ENCODE assay signal across 8 mouse cellular contexts in the genomic region with DNA sequence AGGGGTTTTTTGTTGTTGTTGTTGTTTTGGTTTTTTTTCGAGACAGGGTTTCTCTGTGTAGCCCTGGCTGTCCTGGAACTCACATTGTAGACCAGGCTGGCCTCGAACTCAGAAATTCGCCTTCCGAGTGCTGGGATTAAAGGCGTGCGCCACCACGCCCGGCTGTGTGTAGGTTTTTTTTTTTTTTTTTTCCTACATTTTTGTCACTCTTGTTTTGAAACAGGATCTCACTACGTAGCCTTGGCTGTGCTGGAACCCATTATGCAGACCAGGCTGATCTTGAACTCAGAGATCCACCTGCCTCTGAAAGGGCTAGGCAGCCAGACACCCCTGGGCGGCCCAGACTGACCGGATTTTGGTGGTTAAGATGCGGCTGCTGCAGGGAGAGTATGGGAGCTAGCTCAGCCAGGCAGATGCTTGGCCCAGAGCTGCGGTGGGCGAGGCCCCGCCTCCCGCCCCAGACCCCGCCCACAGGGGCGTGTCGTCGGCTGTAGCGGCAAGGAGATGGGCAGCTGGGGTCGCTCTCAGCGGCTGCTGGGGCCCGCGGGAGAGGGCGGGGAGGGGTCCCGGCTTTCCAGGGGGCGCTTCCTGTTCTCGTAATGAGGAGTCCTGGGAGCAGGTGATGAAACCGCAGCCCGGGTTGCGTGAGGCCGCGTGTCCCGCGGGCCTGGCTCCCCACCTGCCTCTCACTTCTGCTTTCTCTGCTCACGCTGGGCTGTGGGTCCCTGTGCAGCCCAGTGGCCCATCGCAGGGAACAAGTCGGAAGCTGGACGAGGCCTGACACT. TPM values are rescaled to one million over a fixed set of nuclear protein-coding genes. Genes with fewer than 3 reads are reported as not detected.
DNase-seq lines count a peak whose midpoint lies in the region; ATAC-seq and TF ChIP-seq lines count a peak whose summit lies in the region.

No protein-coding gene starts in this region.

- H3K4me1 ChIP-seq in intestine, embryonic 16.5 days (ENCODE audit: control insufficient read depth, insufficient read depth, low read length), result peaks cover 7% of the 10 kb centered on the region; the same call in 1 of the 2 replicates

- DNase-seq in left cerebral cortex, adult 2 months (ENCODE audit: extremely low spot score in 1 of 2, low spot score in 2 of 2), result peak; percentile 64 to 69
- DNase-seq in left cerebral cortex, adult 11 months (ENCODE audit: low spot score), result no peak
- DNase-seq in embryo, embryonic 11.5 days (ENCODE audit: low read depth, low spot score), result peak; percentile 69
- DNase-seq in gastrocnemius, postnatal 4 days (ENCODE audit: low spot score in 2 of 2), result peak; percentile 43 to 68
- DNase-seq in liver, result peak; percentile 87
- DNase-seq in spleen, postnatal 36 days (ENCODE audit: low spot score in 2 of 2), result peak; percentile 80 to 81

- H3K36me3 ChIP-seq in intestine, embryonic 16.5 days (ENCODE audit: control insufficient read depth, insufficient read depth, low read length), result no peaks in the 10 kb centered on the region

- WGBS in intestine, embryonic 16.5 days, result 11% methylated on average over 40 of the region's 40 CpGs

- 0 out of 2 replicates have a peak, but pooled peaks cover 1% of the 10 kb centered on the region for H3K27me3 ChIP-seq in intestine, embryonic 16.5 days (replicated peaks; ENCODE audit: control insufficient read depth, insufficient read depth, low read length)

- peak overlapping the region; percentile 55 for H3K4me3 ChIP-seq in left cerebral cortex, adult 2 months
- peak overlapping the region; percentile 63 for H3K4me3 ChIP-seq in intestine, embryonic 16.5 days (ENCODE audit: low read length)

- intact Hi-C loops in left cerebral cortex, adult 2 months (cut with DNase I), result no loop called here

- peak; percentile 94 for ATAC-seq in intestine, embryonic 16.5 days
- ATAC-seq in monocyte, adult 5-6 weeks (replicated peaks; ENCODE audit: insufficient number of reproducible peaks, low FRiP score, low TSS enrichment, poor library complexity, severe bottlenecking), result peak; percentile 63; the same call in 1 of the 2 replicates

- H3K9ac ChIP-seq in intestine, embryonic 16.5 days (ENCODE audit: low read depth, low read length), result peak overlapping the region; percentile 70

- no peaks in the 10 kb centered on the region for H3K9me3 ChIP-seq in intestine, embryonic 16.5 days (ENCODE audit: control insufficient read depth, low read length)

- TF ChIP-seq CTCF in left cerebral cortex, adult 2 months (IDR thresholded peaks at IDR 0.05), result no peak

- H3K4me2 ChIP-seq in intestine, embryonic 16.5 days (ENCODE audit: low read depth, low read length), result peak overlapping the region; percentile 91

- peak overlapping the region; percentile 36; the same call in 1 of the 2 replicates for H3K27ac ChIP-seq in left cerebral cortex, adult 2 months
- H3K27ac ChIP-seq in intestine, embryonic 16.5 days (ENCODE audit: low read length), result no peak overlapping the region; the same call in 1 of the 2 replicates

RNA-seq across cellular contexts. Expression of a gene that starts 13.9 kb away (rescaled TPM):
- 10 to 100 TPM; 46.1 to 52.1 TPM for total RNA-seq in left cerebral cortex, adult 2 months (2021)
- total RNA-seq in gastrocnemius, postnatal 4 days (2021), result 10 to 100 TPM; 64.5 to 72.5 TPM
- 66.9 and 67.7 TPM in 2 replicates for polyA plus RNA-seq in intestine, embryonic 16.5 days (2015; fragmentation: Nextera tagmentation; extraction: Ambion mirVana)
- 4.2 to 14.5 TPM (median 9.0 TPM) in 3 replicates for total RNA-seq in monocyte, adult 5-6 weeks (2017)

RNA-seq across cellular contexts. Expression of a gene that starts 18.8 kb away (rescaled TPM):
- under 1 TPM in 1 of 2 experiments, not detected in 1; 0.36 TPM for total RNA-seq in left cerebral cortex, adult 2 months (2021)
- total RNA-seq in gastrocnemius, postnatal 4 days (2021), result under 1 TPM; 0.26 to 0.56 TPM
- 0.11 and 0.23 TPM in 2 replicates for polyA plus RNA-seq in intestine, embryonic 16.5 days (2015; fragmentation: Nextera tagmentation; extraction: Ambion mirVana)
- total RNA-seq in monocyte, adult 5-6 weeks (2017), result 0.78 to 1.5 TPM in 2 of 3 replicates, not detected in the other

RNA-seq across cellular contexts. Expression of a gene that starts 19.0 kb away (rescaled TPM):
- 10 to 100 TPM; 46.6 to 47.9 TPM for total RNA-seq in left cerebral cortex, adult 2 months (2021)
- 10 to 100 TPM; 25.6 to 27.7 TPM for total RNA-seq in gastrocnemius, postnatal 4 days (2021)
- 38.4 and 42.4 TPM in 2 replicates for polyA plus RNA-seq in intestine, embryonic 16.5 days (2015; fragmentation: Nextera tagmentation; extraction: Ambion mirVana)
- total RNA-seq in monocyte, adult 5-6 weeks (2017), result 60.6 to 63.2 TPM (median 61.3 TPM) in 3 replicates

RNA-seq across cellular contexts. Expression of a gene that starts 19.3 kb away (rescaled TPM):
- 10 to 100 TPM; 13.1 to 14.2 TPM for total RNA-seq in left cerebral cortex, adult 2 months (2021)
- total RNA-seq in gastrocnemius, postnatal 4 days (2021), result 10 to 100 TPM; 12.7 to 16.6 TPM
- polyA plus RNA-seq in intestine, embryonic 16.5 days (2015; fragmentation: Nextera tagmentation; extraction: Ambion mirVana), result 12.6 and 15.3 TPM in 2 replicates
- 12.5 to 17.9 TPM (median 17.8 TPM) in 3 replicates for total RNA-seq in monocyte, adult 5-6 weeks (2017)

RNA-seq across cellular contexts. Expression of a gene that starts 27.1 kb away (rescaled TPM):
- 10 to 100 TPM; 20.7 to 22.0 TPM for total RNA-seq in left cerebral cortex, adult 2 months (2021)
- total RNA-seq in gastrocnemius, postnatal 4 days (2021), result 10 to 100 TPM in 1 of 2 experiments, 1 to 10 TPM in 1; 8.6 to 10.3 TPM
- 50.7 and 51.7 TPM in 2 replicates for polyA plus RNA-seq in intestine, embryonic 16.5 days (2015; fragmentation: Nextera tagmentation; extraction: Ambion mirVana)
- total RNA-seq in monocyte, adult 5-6 weeks (2017), result 6.0 to 12.0 TPM (median 11.1 TPM) in 3 replicates
